Mouse (Mus musculus) adrenal gland, adult 2 months (tissue): ENCODE data around the gene Limd2. TPM values are rescaled to one million over a fixed set of nuclear protein-coding genes. Genes with fewer than 3 reads are reported as not detected.
A peak's percentile ranks its signal among the peaks of the same experiment; 100 is the strongest.

Experiments
- DNase-seq: peaks from one replicate; pipeline ENCODE4 v3.0.0; 2021
- polyA plus RNA-seq: library from polyadenylated mRNA; depleted of rRNA; stranded (reverse); fragments of >200 nt; gene quantifications from 2 replicates; pipeline ENCODE4 v1.2.3, GENCODE M21; 2012
- total RNA-seq, 2 experiments: library from RNA; stranded (reverse); gene quantifications; 2 replicates each; pipeline ENCODE4 v1.2.3; 2021

Gene Limd2
- total and polyA plus RNA-seq, 3 experiments, result 9.5 to 20.0 (median 17.1) TPM

GRCm38 (mm10) chr11:106173228-106173627 is 12.6 kb upstream of the Limd2 start:
- no peak for DNase-seq

- DNase-seq, result no peak
Measured at GRCm38 (mm10) chr11:106170807-106171206, 10.1 kb upstream of the Limd2 start.

DNA sequence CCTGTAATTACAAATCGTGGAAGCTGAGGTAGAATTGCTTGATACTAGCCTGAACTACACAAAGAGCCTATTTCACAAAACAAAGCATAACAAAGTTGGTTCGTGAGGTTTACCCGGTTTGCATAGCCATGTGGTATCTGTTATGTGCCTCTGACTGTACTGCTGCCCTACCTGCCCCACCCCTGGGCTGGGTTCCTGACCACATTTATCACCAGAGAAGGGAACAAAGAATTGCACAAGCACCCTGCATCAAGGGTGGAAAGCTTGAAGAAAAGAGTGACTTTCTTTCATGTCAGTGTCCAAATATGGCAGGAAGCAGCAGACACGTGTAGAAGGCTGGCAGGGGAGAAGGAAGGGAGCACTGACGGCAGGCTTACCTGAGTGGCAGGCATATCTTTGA is 6.8 kb upstream of the Limd2 start:
- no peak for DNase-seq

- DNase-seq, result no peak
Measured at GRCm38 (mm10) chr11:106164601-106165180, 4.0 kb upstream of the Limd2 start.

DNA sequence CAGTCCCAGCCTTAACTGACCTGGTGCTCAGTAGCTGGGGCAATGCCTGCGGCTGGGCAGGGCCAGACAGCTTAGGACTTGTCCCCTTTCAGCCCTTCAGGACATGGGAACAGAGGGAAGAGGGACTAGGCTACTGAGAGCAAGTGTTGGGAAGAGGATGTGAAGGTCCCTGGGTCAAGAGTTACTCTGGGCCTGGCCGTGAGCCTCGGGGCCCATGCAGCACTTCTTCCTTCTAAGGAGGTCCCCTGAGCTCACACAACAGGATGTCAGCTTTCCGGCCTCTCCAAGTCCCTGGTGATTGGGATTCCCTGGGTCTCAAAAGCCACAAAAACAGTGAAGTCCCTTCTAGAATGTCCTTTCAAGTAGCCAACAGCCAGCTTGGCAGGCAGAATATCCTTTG is 2.9 kb upstream of the Limd2 start:
- peak; percentile 46 for DNase-seq

- DNase-seq, result no peak
Measured at GRCm38 (mm10) chr11:106162237-106162636, 1.6 kb upstream of the Limd2 start.

GRCm38 (mm10) chr11:106159921-106160840 is 479 bp downstream of the Limd2 start:
- DNase-seq, result peak; percentile 88

GRCm38 (mm10) chr11:106159216-106159920 is 1.3 kb downstream of the Limd2 start:
- DNase-seq, result peak; percentile 36

DNA sequence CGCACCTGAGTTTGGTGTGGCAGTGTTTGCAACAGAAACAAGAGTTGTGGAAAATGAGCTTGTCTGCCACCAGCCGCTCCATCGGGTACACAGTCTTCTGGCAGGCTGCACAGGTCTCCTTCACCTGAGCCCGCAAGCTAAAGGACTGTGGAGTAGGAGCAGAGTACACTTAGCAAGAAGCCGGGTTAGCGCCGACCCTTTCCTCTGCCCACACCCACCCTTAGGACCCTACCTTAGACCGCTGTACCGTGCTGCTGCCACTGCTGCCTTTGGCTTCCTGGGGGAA is 1.8 kb downstream of the Limd2 start:
- no peak for DNase-seq

GRCm38 (mm10) chr11:106158081-106158929 is 2.4 kb downstream of the Limd2 start:
- peak; percentile 37 for DNase-seq

GRCm38 (mm10) chr11:106157154-106157553 is 3.5 kb downstream of the Limd2 start:
- no peak for DNase-seq

DNA sequence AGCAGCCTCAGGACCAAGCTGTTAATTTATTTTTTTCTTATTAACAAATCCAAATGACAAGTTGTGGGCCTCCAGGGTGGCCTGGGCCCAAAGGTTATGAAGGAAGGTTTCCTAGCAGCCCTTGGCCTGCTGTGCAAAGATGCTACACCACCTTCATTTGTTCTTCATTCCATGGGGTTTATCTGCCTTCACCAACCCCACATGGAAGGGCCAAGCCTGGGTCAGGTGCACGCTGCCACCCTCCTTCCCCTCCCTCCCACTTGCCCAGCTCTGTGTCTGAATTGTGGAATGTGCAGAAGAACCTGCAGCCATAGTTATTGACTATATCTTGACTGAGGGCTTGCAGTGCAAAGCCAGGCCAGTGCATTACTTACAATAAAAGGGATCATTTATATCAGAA is 4.4 kb downstream of the Limd2 start:
- DNase-seq, result no peak

- no peak for DNase-seq
Measured at GRCm38 (mm10) chr11:106155761-106156160, 4.9 kb downstream of the Limd2 start.

DNA sequence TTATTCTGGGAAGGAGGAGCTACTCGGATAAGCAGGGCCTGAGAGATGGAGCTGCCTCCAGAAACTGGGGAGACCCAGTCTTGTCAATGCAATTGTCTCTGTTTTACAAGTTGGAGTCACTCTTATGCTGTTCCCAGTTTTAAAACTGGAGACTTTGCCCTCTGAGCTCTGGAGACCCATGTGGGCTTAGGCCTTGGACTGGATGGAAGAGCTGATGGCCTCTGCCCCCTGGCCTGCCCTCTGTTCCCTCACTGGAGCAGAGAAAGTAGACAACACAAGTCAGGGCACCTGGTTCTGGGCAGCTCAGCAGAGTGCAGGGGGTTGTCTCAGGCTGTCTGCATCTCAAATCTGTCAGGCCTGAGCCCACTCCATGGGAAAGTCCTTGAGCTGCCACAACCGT is 5.9 kb downstream of the Limd2 start:
- DNase-seq, result no peak

DNA sequence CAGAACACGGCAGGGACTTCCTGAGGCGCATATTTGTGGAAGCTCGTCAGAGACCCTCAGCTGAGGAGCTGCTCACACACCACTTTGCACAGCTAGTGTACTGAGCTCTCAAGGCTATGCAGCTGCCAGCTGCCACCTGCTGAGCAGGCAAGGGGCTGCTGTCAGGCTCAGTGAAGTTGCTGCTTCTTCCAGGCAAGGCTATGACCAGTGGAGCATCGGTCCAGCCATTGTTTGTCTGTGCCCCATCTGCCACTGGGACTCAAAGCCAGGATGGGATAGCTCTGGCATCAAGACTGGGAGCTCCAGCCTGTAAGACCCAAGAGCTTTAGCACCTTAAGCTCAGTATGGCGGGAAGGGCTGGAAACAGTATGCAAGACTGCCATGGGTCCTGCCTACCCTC is 6.6 kb downstream of the Limd2 start:
- no peak for DNase-seq

DNA sequence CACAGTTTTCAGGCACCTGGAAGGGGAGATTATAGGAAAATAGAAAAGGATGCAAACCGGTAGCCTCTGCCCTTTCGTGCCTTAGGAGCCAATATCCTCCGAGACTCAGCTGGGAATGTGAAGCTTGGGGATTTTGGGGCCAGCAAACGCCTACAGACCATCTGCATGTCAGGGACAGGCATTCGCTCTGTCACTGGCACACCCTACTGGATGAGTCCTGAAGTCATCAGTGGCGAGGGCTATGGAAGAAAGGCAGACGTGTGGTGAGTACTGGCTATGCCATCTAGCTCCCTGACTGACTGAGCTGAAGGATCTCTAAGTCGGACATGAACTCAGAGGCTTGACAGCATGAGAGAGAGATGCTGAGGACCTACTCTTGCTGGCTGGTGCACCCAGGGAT is 8.5 kb downstream of the Limd2 start:
- DNase-seq, result no peak

DNA sequence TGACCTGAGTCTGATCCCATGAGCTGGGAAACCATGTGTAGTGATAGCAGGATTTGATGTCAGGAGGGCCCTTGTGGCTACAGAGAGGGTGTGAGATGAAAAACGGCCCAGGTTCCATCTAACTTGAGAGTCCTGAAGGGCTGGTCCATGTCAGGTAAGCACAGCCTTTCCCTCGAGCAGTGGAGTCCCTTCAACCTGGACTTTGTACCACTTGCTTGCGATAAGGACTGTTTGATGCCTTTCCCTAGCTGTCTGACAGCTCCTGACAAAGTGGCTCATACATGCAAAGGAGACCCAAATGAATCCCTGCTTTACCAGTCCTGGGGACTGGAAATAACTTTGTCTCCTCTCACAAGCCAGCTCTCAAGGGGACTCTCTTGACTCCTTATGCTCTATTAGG is 9.4 kb downstream of the Limd2 start:
- DNase-seq, result no peak

DNA sequence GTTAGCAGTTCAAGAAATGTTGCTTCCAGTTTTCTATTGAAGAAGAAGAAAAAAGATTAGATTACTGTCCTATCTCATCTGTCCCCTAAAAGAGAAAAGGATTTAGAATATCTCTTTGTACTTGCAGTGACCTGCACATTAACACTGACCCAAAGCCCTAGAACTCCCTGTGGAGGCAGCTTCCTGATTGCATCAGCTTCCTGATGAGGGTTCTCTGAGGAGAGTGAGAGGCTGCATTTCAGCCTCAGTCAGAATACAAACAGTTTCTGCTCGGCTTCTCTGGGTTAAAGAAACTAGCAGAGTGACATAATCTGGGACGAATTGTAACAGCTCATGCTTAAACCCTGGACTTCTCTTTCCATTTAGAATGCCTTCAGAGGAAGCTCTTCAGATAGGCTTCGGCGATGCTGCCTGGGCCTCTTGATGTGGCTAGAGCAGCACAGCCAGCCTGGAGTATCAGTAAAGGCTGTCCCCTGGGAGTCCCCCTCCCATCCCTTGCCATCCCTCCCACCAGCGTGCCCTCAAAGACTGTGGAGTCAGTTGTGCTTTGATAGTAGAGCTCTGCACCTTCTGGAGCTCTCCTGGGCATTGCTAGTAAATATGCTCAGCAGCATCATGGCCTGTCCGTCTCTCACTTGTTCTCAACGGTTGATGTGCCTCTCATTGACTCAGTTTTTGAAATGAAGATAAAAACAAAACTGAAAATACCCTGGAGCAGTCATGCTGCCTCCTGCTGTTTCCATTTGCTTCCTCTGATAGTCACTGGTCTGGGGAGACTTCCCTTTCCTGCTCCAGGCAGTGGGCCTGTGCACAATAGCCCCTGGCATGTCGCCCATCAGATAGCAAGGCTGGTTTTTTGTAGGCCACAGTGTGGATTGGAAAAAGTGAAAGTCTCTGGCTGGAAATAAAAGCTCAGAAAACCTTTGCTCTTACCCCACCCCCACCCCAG is 25.8 kb downstream of the Limd2 start:
- peak; percentile 92 for DNase-seq

DNA sequence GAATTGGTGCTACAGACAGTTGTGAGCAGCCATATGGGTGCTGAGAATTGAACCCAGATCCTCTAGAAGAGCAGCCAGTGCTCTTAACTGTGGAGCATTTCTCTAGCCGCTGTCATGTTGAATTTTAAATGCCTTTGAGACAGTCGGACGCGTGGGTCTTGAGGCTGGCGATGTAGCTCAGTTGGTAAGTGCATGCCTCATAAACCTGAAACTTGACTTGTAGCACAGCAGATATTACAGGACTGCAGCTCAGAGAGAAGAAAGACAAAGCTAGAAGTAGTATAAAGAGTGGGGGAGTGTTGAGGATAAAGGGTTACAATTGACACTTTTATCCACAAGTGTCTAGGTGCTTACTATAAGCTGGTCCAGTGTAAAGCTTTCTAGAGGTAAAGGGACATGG is 28.1 kb downstream of the Limd2 start:
- DNase-seq, result no peak

GRCm38 (mm10) chr11:106129477-106129876 is 31.2 kb downstream of the Limd2 start:
- DNase-seq, result no peak
